Mouse (Mus musculus): ENCODE data around the gene Grm4.

DNA sequence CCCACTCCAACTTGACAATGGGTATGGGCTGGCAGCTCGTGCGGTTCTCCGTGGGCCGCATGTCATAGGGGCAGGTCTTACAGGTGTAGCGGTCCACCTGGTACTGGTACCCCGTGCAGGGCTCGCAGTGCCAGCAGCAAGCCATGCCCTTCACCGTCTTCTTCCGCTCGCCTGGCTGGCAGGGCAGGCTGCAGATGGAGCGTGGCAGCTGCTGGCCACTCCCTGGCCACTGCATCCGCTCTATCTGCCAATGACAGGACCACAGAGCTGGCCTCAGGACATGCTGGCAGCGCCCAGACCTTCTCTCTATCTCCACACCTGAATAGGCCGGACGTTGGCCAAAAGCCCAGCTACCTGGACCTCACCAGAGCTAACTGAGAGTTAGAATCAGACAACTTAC lies 86.0 kb downstream of the Grm4 start:
- TF ChIP-seq FLI1 (IDR thresholded peaks at IDR 0.05; ENCODE audit: low read length) (no peak), GATA1 (IDR thresholded peaks at IDR 0.05; ENCODE audit: borderline replicate concordance, low read length) (no peak)
